Comparison of ENCODE assay signal across 20 mouse cellular contexts in genomic region chr3:48911758-48912157, GRCm38 (mm10).
DNase-seq lines count a peak whose midpoint lies in the region; ATAC-seq and TF ChIP-seq lines count a peak whose summit lies in the region.
"Had no signal": no experiment of that assay in that cellular context is flagged by ENCODE, and none has a peak within 500 bp of the region (broad histone marks: within the 10 kb centered on the region; RNA-seq: fewer than 3 reads in every experiment).

No protein-coding gene starts in this region.

- TF ChIP-seq CTCF in gastrocnemius, adult 2 months (IDR thresholded peaks at IDR 0.05): peak; percentile 10; the same call in 1 of the 2 replicates
- peak; percentile 37 for TF ChIP-seq CTCF in left cerebral cortex, adult 2 months (IDR thresholded peaks at IDR 0.05)
- TF ChIP-seq CTCF in liver, postnatal 0 days (IDR thresholded peaks at IDR 0.05; ENCODE audit: low read depth): no peak

- TF ChIP-seq EP300 in liver, postnatal 0 days (IDR thresholded peaks at IDR 0.05; ENCODE audit: low read depth): no peak

- no peak for DNase-seq in gastrocnemius, adult 2 months
- no peak for DNase-seq in gastrocnemius, postnatal 4 days (ENCODE audit: low spot score in 2 of 2)
- no peak for DNase-seq in left cerebral cortex, adult 2 months (ENCODE audit: extremely low spot score in 1 of 2, low spot score in 2 of 2)
- no peak for DNase-seq in left cerebral cortex, postnatal 10 days (ENCODE audit: extremely low spot score in 1 of 2, low spot score in 2 of 2)
- DNase-seq in MEL-GATA-1-ER (ENCODE audit: extremely low read depth, low read depth): peak; percentile 22
- no peak for DNase-seq in liver, postnatal 0 days
- no peak for DNase-seq in right cerebral cortex, postnatal 4 days
- DNase-seq: adrenal gland, postnatal 36 days; gastrocnemius, postnatal 10 days; heart, postnatal 14 days; kidney, adult 9 months; layer of hippocampus, postnatal 36 days; left cerebral cortex, postnatal 4 days; lung, adult 2 months had no signal

- no peak overlapping the region for H3K27ac ChIP-seq in gastrocnemius, adult 2 months
- no peak overlapping the region for H3K27ac ChIP-seq in left cerebral cortex, adult 2 months
- H3K27ac ChIP-seq in liver, postnatal 0 days (ENCODE audit: low read depth): no peak overlapping the region
- H3K27ac ChIP-seq: hindbrain, embryonic 14.5 days; neural tube, embryonic 12.5 days had no signal

- H3K4me2 ChIP-seq in liver, postnatal 0 days (ENCODE audit: low read depth, low read length): no peak overlapping the region
- H3K4me2 ChIP-seq: hindbrain, embryonic 14.5 days; neural tube, embryonic 12.5 days had no signal

- WGBS in liver, postnatal 0 days (ENCODE audit: insufficient replicate concordance): 50% methylated on average over 2 of the region's 2 CpGs

- no peaks in the 10 kb centered on the region for H3K36me3 ChIP-seq in liver, postnatal 0 days (replicated peaks; ENCODE audit: insufficient read depth, low read length)
- H3K36me3 ChIP-seq: neural tube, embryonic 12.5 days had no signal

- no peaks in the 10 kb centered on the region for H3K27me3 ChIP-seq in liver, postnatal 0 days (ENCODE audit: insufficient read depth, low read length)
- H3K27me3 ChIP-seq: megakaryocyte, embryonic 14.5 days; neural tube, embryonic 12.5 days had no signal

- intact Hi-C loops in gastrocnemius, adult 2 months (cut with DNase I): no loop called here
- intact Hi-C loops in left cerebral cortex, adult 2 months (cut with DNase I): no loop called here
- intact Hi-C loops in left cerebral cortex, postnatal 10 days (cut with DNase I): no loop called here

- no peak overlapping the region for H3K9ac ChIP-seq in liver, postnatal 0 days (replicated peaks)
- H3K9ac ChIP-seq: hindbrain, embryonic 14.5 days; neural tube, embryonic 12.5 days had no signal

- no peak overlapping the region for H3K4me3 ChIP-seq in gastrocnemius, adult 2 months
- H3K4me3 ChIP-seq in left cerebral cortex, adult 2 months: no peak overlapping the region
- no peak overlapping the region for H3K4me3 ChIP-seq in liver, postnatal 0 days (ENCODE audit: low read depth, low read length)
- H3K4me3 ChIP-seq: erythroblast, embryonic 14.5 days; megakaryocyte, embryonic 14.5 days; neural tube, embryonic 12.5 days had no signal

- H3K9me3 ChIP-seq in liver, postnatal 0 days (ENCODE audit: low read length): no peaks in the 10 kb centered on the region
- H3K9me3 ChIP-seq: megakaryocyte, embryonic 14.5 days; neural tube, embryonic 12.5 days had no signal

- ATAC-seq in megakaryocyte progenitor cell, adult 5-6 weeks (replicated peaks; ENCODE audit: poor library complexity): peak; percentile 46; the same call in 1 of the 2 replicates
- no peak for ATAC-seq in liver, postnatal 0 days
- ATAC-seq: forebrain, embryonic 16.5 days had no signal

- no peaks in the 10 kb centered on the region for H3K4me1 ChIP-seq in liver, postnatal 0 days (ENCODE audit: insufficient read depth)
- H3K4me1 ChIP-seq: megakaryocyte, embryonic 14.5 days; neural tube, embryonic 12.5 days had no signal
